Mouse (Mus musculus) adrenal gland (tissue): ENCODE results near the gene Adamts18.

Experiments
- intact Hi-C: fragments of 180-260 bp; cut with DNase I; formaldehyde crosslinking; loops from one replicate; pipeline ENCODE4 v1.15.1; 2025
- long read RNA-seq, 2 experiments: library from polyadenylated mRNA; unstranded; transcript quantifications; one replicate each; pipeline ENCODE4 v2.0.0; 2020; ENCODE audit warnings: borderline replicate concordance in 1 of 2; ENCODE audit not compliant: insufficient replicate concordance in 1 of 2

The Adamts18 gene
- long read RNA-seq, experiment 1, result 0 reads
- long read RNA-seq, experiment 2, result 0 reads

DNA sequence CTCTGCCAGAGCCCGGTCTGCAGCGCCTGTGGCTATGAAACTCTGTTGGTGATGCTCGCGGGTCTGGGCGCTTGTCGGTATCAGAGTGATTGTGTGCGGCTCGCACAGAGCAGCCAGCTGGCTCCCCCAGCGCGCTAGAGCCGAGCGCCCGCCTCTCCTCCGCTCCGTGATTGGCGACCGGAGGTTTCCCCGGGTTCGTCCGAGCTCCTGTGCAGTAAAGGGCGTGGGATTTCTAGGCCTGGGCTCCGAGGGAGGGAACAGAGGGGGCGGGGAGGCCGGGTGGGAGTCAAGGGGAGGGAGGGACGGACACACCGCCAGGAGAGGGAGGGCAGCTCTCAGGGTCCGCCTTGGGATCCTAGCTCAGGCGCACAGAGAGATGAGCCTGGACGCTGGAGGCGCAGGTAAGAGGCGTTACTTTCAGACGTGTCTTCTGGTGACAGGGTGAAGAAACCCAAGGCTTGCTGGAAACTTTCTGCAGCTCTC, at the start of gene Adamts18:
TSS of gene Adamts18 (minus strand) at position 86 of the 483 bp plus-strand sequence.
- intact Hi-C loops, result no loop called here

DNA sequence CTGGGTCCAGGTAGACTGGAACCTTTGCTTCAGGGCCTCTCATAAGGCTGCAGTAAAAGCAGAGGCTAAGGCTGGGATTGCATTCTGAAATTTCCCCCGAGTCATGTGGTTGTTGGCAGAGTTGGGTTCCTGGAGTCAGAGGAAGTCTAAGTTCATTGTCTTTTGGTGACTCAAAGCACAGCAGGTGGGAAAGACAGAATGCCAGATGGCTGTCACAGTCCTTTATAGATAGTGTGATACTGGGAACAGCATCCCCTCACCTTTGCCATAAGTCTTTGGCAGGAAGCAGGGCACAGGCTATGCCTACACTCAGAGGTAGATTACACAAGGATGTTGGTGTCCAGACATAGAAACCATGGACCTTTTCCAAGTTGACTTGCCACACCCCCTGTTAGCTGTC, 47.9 kb upstream of the Adamts18 start:
- intact Hi-C loops, result no loop called here

DNA sequence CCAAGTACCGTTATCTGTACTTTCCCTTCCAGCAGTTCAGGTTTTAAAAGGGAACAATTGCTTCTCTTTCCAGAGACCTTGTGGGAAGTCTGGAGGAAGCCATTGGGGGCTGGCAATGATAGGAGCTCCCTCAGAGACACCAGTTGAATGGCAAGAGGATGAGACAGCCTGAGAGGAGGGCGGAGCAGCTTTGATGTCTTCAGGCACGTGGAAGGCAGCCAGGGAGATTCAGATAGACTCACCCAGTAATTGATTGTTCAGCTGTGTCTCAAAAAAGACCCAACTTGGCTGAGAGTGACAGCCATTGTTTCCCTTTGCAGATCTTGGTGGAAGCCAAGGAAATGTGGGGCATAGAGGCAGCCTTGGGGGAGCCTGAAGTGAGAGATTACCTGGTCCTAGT, 42.8 kb upstream of the Adamts18 start:
- intact Hi-C loops, result no loop called here

DNA sequence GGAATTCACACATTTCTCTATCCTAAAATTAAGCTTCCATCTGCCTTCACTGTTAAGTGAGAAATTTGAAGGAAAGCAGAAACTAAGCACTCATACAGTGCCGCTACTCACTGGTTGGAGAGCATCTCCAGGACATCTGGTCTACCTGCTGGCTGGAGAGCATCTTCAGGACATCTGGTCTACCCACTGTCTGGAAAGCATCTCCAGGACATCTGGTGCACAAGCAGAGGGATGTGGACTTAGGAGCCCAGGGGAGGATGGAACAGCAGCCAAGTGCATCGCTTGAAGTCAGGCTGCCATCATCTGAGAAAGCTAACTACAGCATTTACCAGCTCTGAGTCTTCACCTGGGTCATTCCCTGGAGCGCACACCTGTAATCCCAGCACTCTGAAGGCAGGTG, 38.0 kb upstream of the Adamts18 start:
- intact Hi-C loops, result no loop called here

DNA sequence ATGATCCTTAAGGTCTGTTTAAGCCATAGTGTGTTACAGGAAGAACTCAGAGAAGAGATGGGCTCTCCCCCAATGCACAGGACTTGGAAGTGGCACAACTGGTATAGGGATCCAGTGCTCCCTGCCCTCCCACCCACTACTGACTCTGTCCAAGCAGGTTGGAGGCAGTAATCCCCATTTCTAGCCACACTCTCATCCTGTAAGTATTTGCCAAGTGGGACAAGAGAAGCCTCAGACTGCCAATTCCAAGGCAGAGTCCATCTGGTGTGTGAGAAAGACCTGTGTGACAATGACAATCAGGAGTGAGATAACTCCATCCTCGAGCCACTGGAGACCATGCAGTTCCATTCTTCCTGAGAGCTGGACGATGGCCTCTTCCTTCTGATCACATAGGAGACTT, 36.6 kb upstream of the Adamts18 start:
- intact Hi-C loops, result no loop called here

DNA sequence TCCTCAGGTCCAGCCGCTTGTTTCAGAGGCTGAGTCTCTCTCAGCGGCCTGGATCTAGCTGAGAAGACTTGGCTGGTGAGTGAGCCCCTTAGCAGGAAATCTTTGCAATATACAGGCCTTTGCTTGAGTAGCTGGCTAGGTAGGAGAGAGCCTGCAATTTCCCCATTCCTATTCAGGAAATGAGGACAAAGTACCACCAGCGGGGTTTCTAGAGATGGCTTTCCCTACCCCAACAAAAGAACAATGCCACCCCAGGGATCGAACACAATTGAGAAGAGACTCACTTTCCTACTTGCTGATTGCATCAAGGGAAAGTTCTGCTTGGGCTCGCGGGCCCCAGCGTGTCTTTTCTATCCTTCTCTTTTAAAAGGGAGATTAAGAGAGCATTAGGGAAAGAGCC, 35.5 kb upstream of the Adamts18 start:
- intact Hi-C loops, result no loop called here

DNA sequence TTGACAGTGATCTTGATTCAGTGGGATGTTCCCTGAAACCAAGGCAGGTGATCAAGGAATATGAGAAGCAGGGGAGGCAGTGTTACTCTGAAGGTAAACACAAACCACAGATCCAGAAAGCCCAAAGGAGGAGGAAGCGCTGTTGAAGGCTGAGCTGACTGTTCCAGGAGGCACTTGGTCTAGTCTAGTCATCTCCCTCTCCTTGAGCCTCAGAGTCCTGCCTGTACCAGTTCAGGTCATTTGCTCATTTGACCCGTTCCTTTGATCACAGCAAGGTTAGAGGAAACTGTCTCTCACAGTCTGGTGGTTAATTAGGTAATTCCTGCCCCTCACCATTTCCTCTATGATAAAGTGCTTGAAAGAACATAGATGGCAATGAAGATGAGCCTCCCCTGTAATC, 34.0 kb upstream of the Adamts18 start:
- intact Hi-C loops, result no loop called here

DNA sequence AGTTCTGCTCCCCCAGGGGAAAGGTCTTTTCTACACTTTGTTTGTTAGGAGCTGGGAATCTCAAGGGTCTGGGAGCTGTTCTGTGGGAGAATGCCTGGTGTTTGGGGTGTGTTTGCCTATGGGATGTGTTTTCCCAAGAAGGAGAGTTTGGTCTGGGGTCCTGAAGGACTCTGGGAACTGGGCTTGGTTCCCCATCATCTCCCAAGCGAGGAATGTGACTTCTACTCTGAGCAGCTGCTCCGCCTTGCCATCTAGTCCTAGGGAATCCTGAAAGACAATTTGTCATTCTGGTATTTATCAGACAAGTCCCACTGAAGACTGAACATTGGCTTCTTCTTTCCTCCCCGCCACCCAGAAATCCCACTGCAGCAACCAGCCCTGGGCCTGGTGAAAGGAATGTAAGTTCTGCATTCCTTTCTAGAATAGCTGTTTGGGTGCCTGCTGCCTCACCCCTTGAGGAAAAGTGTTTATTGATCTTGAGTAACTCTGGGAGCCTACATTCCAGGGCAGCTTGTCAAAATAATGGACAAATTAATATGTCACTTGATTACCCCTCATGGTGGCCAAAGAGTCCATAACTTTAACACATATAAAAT, 30.0 kb upstream of the Adamts18 start:
- intact Hi-C loops, result no loop called here

DNA sequence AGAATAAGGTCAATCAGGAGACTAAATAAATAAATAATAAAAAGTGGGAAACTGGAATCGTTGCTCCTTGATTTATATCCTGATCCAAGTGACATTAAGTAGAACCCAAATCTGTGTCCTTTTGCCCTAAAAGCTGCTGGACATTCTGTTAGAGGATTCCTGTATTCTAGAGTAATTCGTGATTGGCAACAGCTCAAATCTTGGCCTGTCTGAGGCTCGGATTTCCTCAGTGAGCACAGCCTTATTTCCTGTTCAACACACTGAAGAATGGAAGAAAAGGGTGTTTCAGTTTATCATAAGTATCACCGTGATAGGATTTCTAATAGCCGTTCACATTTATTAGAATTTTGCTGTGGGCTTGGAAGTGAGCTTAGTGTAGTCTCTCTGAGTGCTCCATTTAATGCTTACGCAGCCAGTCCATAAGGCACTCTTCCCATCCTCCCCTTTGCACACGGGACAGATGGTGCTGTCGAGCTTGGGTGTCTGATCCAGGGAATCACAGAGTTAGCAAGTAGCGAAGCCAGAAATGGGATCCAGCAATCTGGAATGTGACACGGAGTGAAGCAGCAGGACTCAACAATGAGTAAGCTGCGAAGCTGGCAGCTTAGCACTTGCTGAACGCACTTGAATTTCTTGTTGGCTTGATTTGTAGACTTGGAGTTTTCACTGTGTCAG, 25.0 kb upstream of the Adamts18 start:
- intact Hi-C loops, result no loop called here

DNA sequence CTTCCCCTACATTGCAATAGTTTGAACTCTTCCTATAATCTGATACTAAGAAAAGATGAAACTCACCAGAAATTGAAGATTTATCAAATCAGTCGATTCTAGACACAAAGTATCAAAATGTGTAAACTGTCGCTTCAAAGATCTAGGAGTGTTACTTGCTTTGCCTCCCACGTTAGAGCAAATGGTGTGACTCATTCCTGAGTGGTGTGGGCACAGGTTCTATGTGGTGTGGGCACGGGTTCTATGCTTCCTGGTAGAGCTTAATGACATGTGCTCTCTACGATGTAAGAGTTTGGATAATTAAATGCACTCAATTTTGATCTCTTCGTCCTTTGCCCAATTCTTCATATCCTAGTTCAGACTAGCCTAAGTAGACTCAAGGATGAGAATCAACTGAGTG, 23.9 kb upstream of the Adamts18 start:
- intact Hi-C loops, result no loop called here

DNA sequence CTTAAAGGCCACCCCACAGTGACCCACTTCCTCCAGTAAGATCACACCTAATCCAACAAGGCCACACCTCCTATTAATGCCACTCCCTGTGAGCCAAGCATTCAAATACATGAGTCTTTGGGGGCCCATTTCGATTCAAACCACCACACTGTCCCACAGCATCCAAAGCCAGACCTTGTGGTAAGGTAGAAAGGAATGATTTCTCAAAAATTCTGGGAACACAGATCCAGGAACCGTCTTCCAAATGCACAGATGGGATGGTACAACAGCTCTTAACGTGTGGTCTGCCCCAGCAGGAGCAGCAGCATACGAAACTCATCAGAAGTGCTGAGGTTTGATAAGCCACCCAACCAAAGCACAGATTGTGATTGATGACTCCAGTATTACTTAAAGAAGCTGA, 18.0 kb upstream of the Adamts18 start:
- intact Hi-C loops, result no loop called here

DNA sequence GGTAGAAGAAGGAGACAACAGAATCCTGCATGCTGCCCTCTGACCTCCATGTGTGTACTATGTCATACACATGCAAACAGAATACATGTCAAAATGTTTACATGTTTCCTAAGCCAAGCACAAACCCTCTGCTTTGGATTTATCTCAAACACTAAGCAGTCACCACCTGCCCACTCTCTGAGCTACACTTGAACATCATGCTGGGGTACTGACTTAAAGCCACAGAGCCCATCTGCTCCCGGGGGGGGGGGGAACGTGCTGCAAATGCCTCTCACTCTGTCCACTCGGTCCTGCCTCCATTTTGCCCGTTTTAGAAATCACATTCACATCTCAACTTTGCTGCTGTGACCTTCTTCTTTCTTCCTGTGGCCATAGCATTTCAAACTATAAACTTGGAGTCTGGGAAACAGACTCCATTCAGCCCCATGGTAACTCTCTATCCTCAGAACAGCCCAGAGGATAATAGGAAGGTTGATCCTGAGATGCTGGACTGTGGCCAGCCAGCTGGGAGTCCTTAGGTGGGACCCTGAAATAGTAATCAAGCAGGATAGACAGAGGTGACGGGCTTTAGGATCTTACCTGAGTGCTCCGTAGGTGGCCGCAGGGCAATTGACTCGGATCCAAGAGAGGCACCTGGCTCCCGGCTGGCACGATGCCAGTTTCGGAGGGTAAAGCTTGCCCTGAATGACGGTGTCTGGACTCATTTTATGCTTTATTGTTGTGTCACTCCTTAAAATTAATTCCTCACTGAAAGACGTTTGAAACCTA, 17.0 kb upstream of the Adamts18 start:
- intact Hi-C loops, result no loop called here

DNA sequence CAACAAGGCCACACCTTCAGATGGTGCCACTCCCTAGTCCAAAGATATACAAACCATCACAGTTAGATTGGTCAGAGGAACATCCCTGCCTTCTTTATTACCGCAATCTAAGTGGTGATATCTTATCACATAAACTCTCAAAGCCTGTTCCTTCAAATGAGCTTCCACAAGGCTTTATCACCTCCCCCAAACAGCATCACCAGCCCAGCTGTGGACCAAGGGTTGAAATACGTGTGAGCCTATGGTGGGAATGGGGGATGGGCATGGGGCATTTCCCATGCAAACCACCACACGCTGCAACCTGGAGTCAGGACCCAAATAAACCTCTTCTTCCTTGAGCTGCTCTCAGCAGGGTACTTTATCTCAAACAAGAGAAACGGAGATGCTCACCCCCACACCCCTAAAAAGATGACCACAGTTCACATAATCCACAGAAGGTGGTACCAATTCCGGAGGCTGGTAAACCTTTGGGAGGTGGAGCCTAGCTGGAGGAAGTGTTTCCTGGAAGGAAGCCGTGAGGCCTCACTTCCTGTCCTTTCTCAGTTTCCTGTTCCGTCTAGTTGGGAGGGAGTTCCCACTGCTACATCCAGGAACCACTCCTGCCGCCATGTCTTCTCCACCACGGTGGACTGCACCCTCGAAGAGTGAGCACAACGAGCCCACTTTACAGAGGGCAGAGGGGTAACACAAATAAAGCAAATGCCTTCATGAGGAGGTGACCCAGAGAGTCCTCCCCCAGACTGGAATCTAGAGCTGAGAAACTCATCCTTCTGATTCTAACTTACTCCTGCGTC, 11.5 kb upstream of the Adamts18 start:
- intact Hi-C loops, result no loop called here

DNA sequence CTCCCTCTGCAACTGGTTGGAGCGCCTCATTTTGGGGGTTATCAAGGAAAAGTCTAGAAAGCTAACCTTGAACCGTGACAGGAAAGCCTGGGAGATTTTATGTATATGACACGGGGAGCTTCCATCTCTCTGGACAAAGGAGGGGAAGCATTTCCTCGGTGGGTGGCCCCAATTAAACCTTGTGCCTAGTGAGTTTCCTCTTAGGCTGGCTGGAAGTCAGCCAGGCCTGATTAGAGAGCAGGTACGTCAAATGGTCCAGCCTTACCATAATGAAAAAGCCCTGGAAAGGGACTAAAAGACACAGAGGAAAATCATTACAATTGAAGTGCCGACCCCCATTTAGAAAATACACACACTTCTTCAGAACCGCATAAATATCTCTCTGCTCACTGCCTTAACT, 10.3 kb upstream of the Adamts18 start:
- intact Hi-C loops, result no loop called here

DNA sequence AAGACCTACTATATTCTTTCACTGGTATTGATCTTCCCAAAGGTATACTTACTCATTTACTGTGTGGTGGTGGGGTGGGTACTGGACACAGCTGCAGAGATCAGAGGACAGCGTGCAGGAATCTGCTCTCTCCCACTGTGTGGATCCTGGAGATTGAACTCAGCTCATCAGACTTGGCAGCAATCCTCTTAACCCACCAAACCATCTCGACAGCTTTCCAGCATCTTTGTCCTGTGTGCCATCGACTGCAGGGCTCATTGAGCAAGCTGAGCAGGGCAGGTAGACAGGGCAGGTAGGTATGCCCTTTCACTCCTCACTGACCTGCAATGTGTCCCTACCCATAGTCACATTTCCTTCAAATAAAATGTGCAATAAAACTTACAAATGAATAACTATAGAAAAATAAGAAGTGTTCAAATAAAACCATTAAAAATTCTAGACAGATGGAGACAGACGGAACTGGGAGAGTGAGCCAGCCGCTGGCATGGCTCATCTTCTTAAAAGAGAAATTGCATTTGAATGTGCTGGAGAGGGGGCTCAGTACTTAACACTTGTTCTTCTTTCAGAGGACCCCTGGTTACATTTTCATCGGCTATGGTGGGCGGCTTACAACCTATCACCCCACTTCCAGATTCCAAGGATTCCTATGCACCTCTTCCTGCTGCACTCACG, 6.2 kb upstream of the Adamts18 start:
- intact Hi-C loops, result no loop called here

DNA sequence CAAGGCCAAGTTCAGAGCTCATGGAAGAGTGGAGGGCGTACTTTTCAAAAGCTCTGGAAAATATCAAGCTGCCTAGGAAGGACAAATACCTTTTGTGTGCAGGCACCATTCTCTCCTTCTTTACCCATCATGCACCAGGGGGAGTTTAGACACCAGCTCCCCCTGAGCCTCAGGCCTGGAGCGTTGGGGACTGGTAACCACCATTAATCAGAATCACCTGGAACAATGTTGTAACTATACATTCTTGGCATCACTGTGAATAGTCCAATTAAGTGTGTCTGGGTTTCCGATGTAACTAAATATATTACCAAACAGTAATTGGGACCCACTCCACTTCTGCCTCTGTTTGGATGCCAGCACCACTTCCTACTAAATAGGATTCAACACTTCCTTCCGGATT, 5.2 kb upstream of the Adamts18 start:
- intact Hi-C loops, result no loop called here

DNA sequence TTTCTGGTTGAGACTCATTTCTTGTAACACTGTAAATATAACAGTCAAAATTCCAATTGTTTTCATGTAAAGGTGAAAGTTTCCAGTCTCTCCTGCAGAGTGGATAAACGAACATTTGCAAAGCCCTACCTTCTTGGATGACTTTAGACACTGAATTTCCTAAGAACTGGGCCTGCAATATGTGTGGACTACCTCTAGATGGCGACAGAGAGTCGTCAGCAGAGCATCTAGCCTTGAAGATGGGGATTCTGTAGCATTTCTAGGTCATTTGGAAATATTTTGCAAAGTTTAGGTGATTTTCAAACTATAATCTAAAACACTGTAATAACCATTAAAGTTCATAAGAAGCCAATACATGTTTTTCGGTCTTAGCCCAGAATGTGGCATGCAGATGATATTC, 3.1 kb upstream of the Adamts18 start:
- intact Hi-C loops, result no loop called here

DNA sequence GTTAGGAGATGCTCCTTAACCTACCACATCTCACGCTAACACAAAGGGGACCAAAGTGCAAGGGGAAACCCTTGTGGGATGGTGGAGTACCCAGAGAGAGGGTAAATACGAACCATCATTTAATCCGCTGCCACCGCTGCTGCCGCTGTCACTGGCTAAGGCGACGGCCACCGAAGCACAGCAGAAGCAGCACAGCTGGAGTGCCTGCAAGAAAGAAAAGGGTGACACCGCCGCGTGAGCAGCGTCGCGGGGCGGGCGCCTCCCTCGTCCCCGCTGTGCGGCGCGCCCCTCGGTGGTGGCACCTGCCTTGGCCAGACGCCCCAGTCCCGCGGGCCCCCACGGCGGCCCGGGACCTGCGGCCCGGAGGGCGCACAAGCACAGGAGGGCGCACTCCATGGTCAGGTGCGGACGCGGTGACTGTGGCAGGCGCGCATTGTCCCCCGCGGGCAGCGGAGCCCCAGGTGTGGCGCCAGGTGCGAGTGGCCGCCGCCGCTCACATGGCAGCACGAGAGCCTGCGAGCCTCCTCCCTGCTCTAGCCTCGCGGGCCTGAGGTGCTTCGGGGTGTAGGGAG, 371 bp downstream of the Adamts18 start:
- intact Hi-C loops, result no loop called here

DNA sequence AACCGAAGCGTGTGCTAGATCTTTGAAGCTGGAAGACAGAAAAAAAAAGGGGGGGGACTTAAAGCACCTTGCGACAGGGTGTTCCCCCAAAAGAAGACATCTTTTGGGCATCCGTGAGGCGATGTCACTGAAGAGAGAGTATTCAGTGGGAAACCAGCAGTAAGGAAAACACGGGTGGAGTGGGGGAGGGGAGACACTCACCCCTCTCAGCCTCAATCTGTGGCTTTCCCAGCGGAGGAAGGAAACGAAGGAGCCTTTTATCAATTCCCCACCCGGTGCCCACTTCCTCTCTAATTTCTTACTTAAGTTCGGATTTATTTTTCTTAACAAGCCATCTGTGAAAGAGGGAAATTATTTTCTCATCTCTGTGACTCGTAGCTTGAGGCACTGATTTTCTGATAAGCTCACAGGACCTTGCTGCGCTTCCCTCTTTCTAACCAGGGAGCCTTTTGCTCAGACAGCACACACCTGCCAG, 895 bp downstream of the Adamts18 start:
- intact Hi-C loops, result no loop called here

DNA sequence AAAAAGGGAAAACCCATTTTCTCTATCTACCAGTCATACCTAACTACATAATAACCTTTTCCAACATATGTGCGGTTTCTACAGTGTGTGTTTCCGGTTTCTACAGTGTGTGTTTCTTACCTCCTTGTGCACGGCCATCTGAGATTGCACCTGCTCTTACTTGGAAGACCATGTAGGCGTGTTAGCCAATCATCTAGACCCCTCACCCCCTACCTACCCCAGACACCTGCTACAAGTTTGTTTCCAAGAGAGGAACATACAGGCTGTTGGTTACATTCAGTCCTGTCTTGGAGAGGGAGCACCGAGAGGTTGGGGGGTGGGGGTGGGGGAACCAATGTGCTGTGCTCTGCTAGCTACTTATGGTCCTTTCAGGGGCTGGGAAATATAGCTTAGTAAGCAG, 1.9 kb downstream of the Adamts18 start:
- intact Hi-C loops, result no loop called here
